Mouse (Mus musculus): ENCODE measurements around the gene Dus1l.

DNA sequence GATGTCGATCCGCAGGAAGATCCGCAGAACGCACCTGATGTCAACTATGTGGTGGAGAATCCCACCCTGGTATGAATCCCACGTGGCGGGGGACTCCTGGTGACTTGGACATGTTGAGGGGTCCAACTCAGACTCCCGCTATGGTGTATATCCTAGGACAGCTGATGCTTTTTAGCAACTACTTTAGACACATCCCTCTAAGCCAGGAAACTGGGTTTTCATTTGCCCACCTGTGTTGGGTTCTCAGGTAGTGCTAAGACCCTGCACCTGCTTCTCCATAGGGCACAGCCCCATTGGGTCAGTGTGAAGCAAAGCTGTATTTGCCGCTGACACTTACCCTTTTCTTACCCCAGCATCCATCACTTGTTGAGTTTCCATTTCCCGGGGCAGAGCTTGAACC is 11.1 kb downstream of the Dus1l start:
- TF ChIP-seq EP300 (IDR thresholded peaks at IDR 0.05; ENCODE audit: low read length), result no peak
- TF ChIP-seq CTCF (conservative IDR thresholded peaks at IDR 0.05 in 1 of 2, IDR thresholded peaks at IDR 0.05 in 1 of 2; ENCODE audit: low read depth in 2 of 2, low read length in 2 of 2), result no peak
